Mouse (Mus musculus): ENCODE data around the gene Mcu. TPM values are rescaled to one million over a fixed set of nuclear protein-coding genes. Genes with fewer than 3 reads are reported as not detected.

Gene Mcu
- polyA plus RNA-seq, 1 experiment from 2014 or later, result 23.3 TPM

- H3K27me3 ChIP-seq, result no peaks in the 10 kb centered on the region
- ChIA-PET CTCF (no interaction called here), POLR2A (interaction anchor here (0.5 kb wide), 1 partner anchor 12 kb away, joined by 3 read pairs; no protein-coding TSS in a partner anchor)
- in situ Hi-C loops (cut with MboI; ENCODE audit: low pct_unique_long_range_greater_than_20kb), result no loop called here
- ATAC-seq (no peak), DNase-seq (ENCODE audit: low read depth, low spot score) (no peak)
- TF ChIP-seq CTCF (IDR thresholded peaks at IDR 0.05), result no peak
These were observed 177.0 kb downstream of the Mcu start for GRCm38 (mm10) chr10:59439508-59439931.

GRCm38 (mm10) chr10:59438651-59439050 is 177.8 kb downstream of the Mcu start:
- TF ChIP-seq CTCF (IDR thresholded peaks at IDR 0.05), result no peak
- CTCF ChIA-PET, result no interaction called here
- POLR2A ChIA-PET, result no interaction called here
- in situ Hi-C loops (cut with MboI; ENCODE audit: low pct_unique_long_range_greater_than_20kb), result no loop called here
- H3K27me3 ChIP-seq, result no peaks in the 10 kb centered on the region
- no peak for DNase-seq (ENCODE audit: low read depth, low spot score)
- no peak for ATAC-seq

GRCm38 (mm10) chr10:59435746-59436145 is 180.7 kb downstream of the Mcu start:
- no peak for DNase-seq (ENCODE audit: low read depth, low spot score)
- no peak for TF ChIP-seq CTCF (IDR thresholded peaks at IDR 0.05)
- no peaks in the 10 kb centered on the region for H3K27me3 ChIP-seq
- ChIA-PET CTCF (interaction anchor here (1.0 kb wide), 1 partner anchor 16 kb away, joined by 3 read pairs; no protein-coding TSS in a partner anchor), POLR2A (interaction anchor here (0.7 kb wide), 1 partner anchor 430 kb away, joined by 3 read pairs; no protein-coding TSS in a partner anchor)
- in situ Hi-C loops (cut with MboI; ENCODE audit: low pct_unique_long_range_greater_than_20kb), result no loop called here
- ATAC-seq, result no peak

GRCm38 (mm10) chr10:59430701-59431218 is 185.7 kb downstream of the Mcu start:
- DNase-seq (ENCODE audit: low read depth, low spot score) (peak; percentile 78), ATAC-seq (peak; percentile 90)
- no peak for TF ChIP-seq CTCF (IDR thresholded peaks at IDR 0.05)
- ChIA-PET CTCF (interaction anchor here (1.6 kb wide), 1 partner anchor 21 kb away, joined by 5 read pairs; no protein-coding TSS in a partner anchor), POLR2A (no interaction called here)
- in situ Hi-C loops (cut with MboI; ENCODE audit: low pct_unique_long_range_greater_than_20kb), result no loop called here
- no peaks in the 10 kb centered on the region for H3K27me3 ChIP-seq

GRCm38 (mm10) chr10:59429448-59430135 is 186.9 kb downstream of the Mcu start:
- POLR2A ChIA-PET, result no interaction called here
- DNase-seq (ENCODE audit: low read depth, low spot score) (no peak), ATAC-seq (no peak)
- no peaks in the 10 kb centered on the region for H3K27me3 ChIP-seq
- CTCF ChIA-PET, result no interaction called here
- no peak for TF ChIP-seq CTCF (IDR thresholded peaks at IDR 0.05)
- in situ Hi-C loops (cut with MboI; ENCODE audit: low pct_unique_long_range_greater_than_20kb), result no loop called here

GRCm38 (mm10) chr10:59426371-59426770 is 190.1 kb downstream of the Mcu start:
- TF ChIP-seq CTCF (IDR thresholded peaks at IDR 0.05), result no peak
- CTCF ChIA-PET, result interaction anchor here (1.2 kb wide), 1 partner anchor 9 kb away, joined by 3 read pairs; no protein-coding TSS in a partner anchor
- no peak for DNase-seq (ENCODE audit: low read depth, low spot score)
- in situ Hi-C loops (cut with MboI; ENCODE audit: low pct_unique_long_range_greater_than_20kb), result no loop called here
- H3K27me3 ChIP-seq, result no peaks in the 10 kb centered on the region
- ATAC-seq, result no peak
- POLR2A ChIA-PET, result no interaction called here

GRCm38 (mm10) chr10:59425369-59425768 is 191.1 kb downstream of the Mcu start:
- no peaks in the 10 kb centered on the region for H3K27me3 ChIP-seq
- no peak for DNase-seq (ENCODE audit: low read depth, low spot score)
- POLR2A ChIA-PET, result no interaction called here
- ATAC-seq, result no peak
- no peak for TF ChIP-seq CTCF (IDR thresholded peaks at IDR 0.05)
- CTCF ChIA-PET, result interaction anchor here (0.6 kb wide), 1 partner anchor 450 kb away, joined by 3 read pairs; no protein-coding TSS in a partner anchor
- in situ Hi-C loops (cut with MboI; ENCODE audit: low pct_unique_long_range_greater_than_20kb), result no loop called here

- no peaks in the 10 kb centered on the region for H3K27me3 ChIP-seq
- in situ Hi-C loops (cut with MboI; ENCODE audit: low pct_unique_long_range_greater_than_20kb), result no loop called here
- no peak for TF ChIP-seq CTCF (IDR thresholded peaks at IDR 0.05)
- CTCF ChIA-PET, result no interaction called here
- ATAC-seq, result no peak
- DNase-seq (ENCODE audit: low read depth, low spot score), result no peak
- POLR2A ChIA-PET, result no interaction called here
These were observed 192.0 kb downstream of the Mcu start for GRCm38 (mm10) chr10:59424453-59424852.

GRCm38 (mm10) chr10:59419516-59419915 is 197.0 kb downstream of the Mcu start:
- DNase-seq (ENCODE audit: low read depth, low spot score) (no peak), ATAC-seq (no peak)
- TF ChIP-seq CTCF (IDR thresholded peaks at IDR 0.05), result no peak
- ChIA-PET POLR2A (no interaction called here), CTCF (no interaction called here)
- in situ Hi-C loops (cut with MboI; ENCODE audit: low pct_unique_long_range_greater_than_20kb), result no loop called here
- H3K27me3 ChIP-seq, result no peaks in the 10 kb centered on the region

GRCm38 (mm10) chr10:59416623-59417022 is 199.9 kb downstream of the Mcu start:
- in situ Hi-C loops (cut with MboI; ENCODE audit: low pct_unique_long_range_greater_than_20kb), result no loop called here
- CTCF ChIA-PET, result no interaction called here

GRCm38 (mm10) chr10:59413711-59414110 is 202.8 kb downstream of the Mcu start:
- TF ChIP-seq CTCF (IDR thresholded peaks at IDR 0.05), result peak; percentile 55
- POLR2A ChIA-PET, result interaction anchor here (0.6 kb wide), 1 partner anchor 84 kb away, joined by 5 read pairs; no protein-coding TSS in a partner anchor
- no peaks in the 10 kb centered on the region for H3K27me3 ChIP-seq
- CTCF ChIA-PET, result no interaction called here
- DNase-seq (ENCODE audit: low read depth, low spot score) (no peak), ATAC-seq (no peak)
- in situ Hi-C loops (cut with MboI; ENCODE audit: low pct_unique_long_range_greater_than_20kb), result no loop called here

More at GRCm38 (mm10) chr10:59416623-59417022, 199.9 kb downstream of the Mcu start:
- ATAC-seq (no peak), DNase-seq (ENCODE audit: low read depth, low spot score) (no peak)
- no peak for TF ChIP-seq CTCF (IDR thresholded peaks at IDR 0.05)
- POLR2A ChIA-PET, result no interaction called here
- H3K27me3 ChIP-seq, result no peaks in the 10 kb centered on the region
